In genomic region chrX:75577582-75578324, GRCm38 (mm10) we compare ENCODE assay signal across 8 mouse cellular contexts. TPM values are rescaled to one million over a fixed set of nuclear protein-coding genes. Genes with fewer than 3 reads are reported as not detected.
DNase-seq lines count a peak whose midpoint lies in the region; ATAC-seq and TF ChIP-seq lines count a peak whose summit lies in the region.

Gene Rab39b (minus strand): TSS chrX:75578231.

- no peaks in the 10 kb centered on the region for H3K9me3 ChIP-seq in forebrain, postnatal 0 days (ENCODE audit: low read length)
- H3K9me3 ChIP-seq in intestine, embryonic 14.5 days (ENCODE audit: control insufficient read depth, low read length), result no peaks in the 10 kb centered on the region
- H3K9me3 ChIP-seq in midbrain, embryonic 16.5 days (replicated peaks; ENCODE audit: control insufficient read depth, low read length, poor library complexity, severe bottlenecking), result no peaks in the 10 kb centered on the region

- H3K27ac ChIP-seq in cerebellum, adult 2 months (ENCODE audit: insufficient read depth, low read length), result peak within 1 kb of the TSS; percentile 88
- H3K27ac ChIP-seq in forebrain, postnatal 0 days (ENCODE audit: low read depth, low read length), result peak within 1 kb of the TSS; percentile 88
- H3K27ac ChIP-seq in intestine, embryonic 14.5 days (ENCODE audit: low read depth), result no peak within 1 kb of the TSS
- H3K27ac ChIP-seq in midbrain, embryonic 16.5 days (ENCODE audit: low read length), result peak within 1 kb of the TSS; percentile 85

- H3K4me3 ChIP-seq in cerebellum, adult 2 months (replicated peaks; ENCODE audit: insufficient read depth, low read depth, low read length), result peak within 1 kb of the TSS; percentile 82
- H3K4me3 ChIP-seq in forebrain, postnatal 0 days (ENCODE audit: low read depth, low read length), result peak within 1 kb of the TSS; percentile 53
- H3K4me3 ChIP-seq in intestine, embryonic 14.5 days (ENCODE audit: low read depth, low read length), result peak within 1 kb of the TSS; percentile 38
- peak within 1 kb of the TSS; percentile 54 for H3K4me3 ChIP-seq in midbrain, embryonic 16.5 days (ENCODE audit: low read depth, low read length)

- intact Hi-C loops in left cerebral cortex, postnatal 4 days (cut with DNase I), result no loop called here

- no peaks in the 10 kb centered on the region for H3K27me3 ChIP-seq in cerebellum, adult 2 months (ENCODE audit: control insufficient read depth, insufficient read depth, low read length)
- H3K27me3 ChIP-seq in forebrain, postnatal 0 days (ENCODE audit: insufficient read depth, low read length), result no peaks in the 10 kb centered on the region
- H3K27me3 ChIP-seq in intestine, embryonic 14.5 days (replicated peaks; ENCODE audit: control insufficient read depth, insufficient read depth, low read length), result no peaks in the 10 kb centered on the region
- no peaks in the 10 kb centered on the region for H3K27me3 ChIP-seq in midbrain, embryonic 16.5 days (ENCODE audit: control insufficient read depth, insufficient read depth, low read depth, low read length)

- H3K4me1 ChIP-seq in cerebellum, adult 2 months (ENCODE audit: control insufficient read depth, insufficient read depth, low read length), result no peaks in the 10 kb centered on the region
- no peaks in the 10 kb centered on the region for H3K4me1 ChIP-seq in forebrain, postnatal 0 days (ENCODE audit: insufficient read depth)
- H3K4me1 ChIP-seq in intestine, embryonic 14.5 days (replicated peaks; ENCODE audit: control insufficient read depth, insufficient read depth, low read length), result no peaks in the 10 kb centered on the region
- H3K4me1 ChIP-seq in midbrain, embryonic 16.5 days (ENCODE audit: control insufficient read depth, insufficient read depth, low read length), result 0 out of 2 replicates have a peak, but pooled peaks cover 4% of the 10 kb centered on the region

- peak; percentile 2 for DNase-seq in ovary, postnatal 10 days (ENCODE audit: low spot score)
- DNase-seq in ovary, adult 18-20 months (ENCODE audit: low spot score), result no peak
- DNase-seq in cerebellum, adult 2 months, result peak; percentile 77 to 79
- peak; percentile 77 for DNase-seq in forebrain, postnatal 0 days
- peak; percentile 63 for DNase-seq in intestine, embryonic 14.5 days (ENCODE audit: low spot score)
- DNase-seq in left cerebral cortex, postnatal 4 days, result peak; percentile 46
- peak; percentile 35 for DNase-seq in testis, postnatal 10 days (ENCODE audit: low spot score)

- 5% methylated on average over 41 of the region's 41 CpGs for WGBS in cerebellum, adult 2 months
- 21% methylated on average over 40 of the region's 41 CpGs for WGBS in forebrain, postnatal 0 days
- 13% methylated on average over 40 of the region's 41 CpGs for WGBS in intestine, embryonic 14.5 days
- 20% methylated on average over 41 of the region's 41 CpGs for WGBS in midbrain, embryonic 16.5 days

- H3K4me2 ChIP-seq in forebrain, postnatal 0 days (ENCODE audit: low read depth), result peak within 1 kb of the TSS; percentile 41
- peak within 1 kb of the TSS; percentile 52 for H3K4me2 ChIP-seq in intestine, embryonic 14.5 days (ENCODE audit: low read length)
- H3K4me2 ChIP-seq in midbrain, embryonic 16.5 days (ENCODE audit: low read length), result peak within 1 kb of the TSS; percentile 53

- peak; percentile 69 for TF ChIP-seq POLR2A in cerebellum, adult 2 months (IDR thresholded peaks at IDR 0.05; ENCODE audit: borderline replicate concordance, insufficient read depth, low read length)

- H3K36me3 ChIP-seq in forebrain, postnatal 0 days (ENCODE audit: insufficient read depth), result no peaks in the 10 kb centered on the region
- H3K36me3 ChIP-seq in intestine, embryonic 14.5 days (ENCODE audit: control insufficient read depth, insufficient read depth, low read length), result no peaks in the 10 kb centered on the region
- peaks cover 2% of the 10 kb centered on the region; the same call in 1 of the 2 replicates for H3K36me3 ChIP-seq in midbrain, embryonic 16.5 days (ENCODE audit: control insufficient read depth, insufficient read depth, low read length)

- TF ChIP-seq CTCF in cerebellum, adult 2 months (IDR thresholded peaks at IDR 0.05; ENCODE audit: borderline replicate concordance, insufficient read depth, low read depth, low read length), result no peak
- no peak for TF ChIP-seq CTCF in forebrain, postnatal 0 days (IDR thresholded peaks at IDR 0.05; ENCODE audit: low read depth)

- ATAC-seq in forebrain, postnatal 0 days, result peak; percentile 99
- no peak for ATAC-seq in intestine, embryonic 14.5 days (replicated peaks; ENCODE audit: low FRiP score, low TSS enrichment, low read depth)
- ATAC-seq in midbrain, embryonic 16.5 days, result peak; percentile 99

- peak within 1 kb of the TSS; percentile 81 for H3K9ac ChIP-seq in forebrain, postnatal 0 days
- no peak within 1 kb of the TSS for H3K9ac ChIP-seq in intestine, embryonic 14.5 days (ENCODE audit: low read length)
- H3K9ac ChIP-seq in midbrain, embryonic 16.5 days (ENCODE audit: low read depth, low read length), result peak within 1 kb of the TSS; percentile 75

RNA-seq across cellular contexts. Expression of gene Rab39b, which starts in this region (rescaled TPM):
- polyA plus RNA-seq in cerebellum, adult 2 months (2012; rRNA removed), result 24.3 and 24.5 TPM in 2 replicates
- total RNA-seq in forebrain, postnatal 0 days (2014; rRNA removed), result 40.9 and 44.7 TPM in 2 replicates
- polyA plus RNA-seq in forebrain, postnatal 0 days (2015; fragmentation: Nextera tagmentation; extraction: Ambion mirVana), result 20.4 and 23.8 TPM in 2 replicates
- 1.7 and 2.2 TPM in 2 replicates for polyA plus RNA-seq in intestine, embryonic 14.5 days (2014; fragmentation: Nextera tagmentation; extraction: Ambion mirVana)
- 10 to 100 TPM; 28.0 to 28.2 TPM for total RNA-seq in left cerebral cortex, postnatal 4 days (2021)
- 28.5 and 31.1 TPM in 2 replicates for polyA plus RNA-seq in midbrain, embryonic 16.5 days (2015; fragmentation: Nextera tagmentation; extraction: Ambion mirVana)
